ENCODE assay signal across 25 mouse cellular contexts in the genomic region with DNA sequence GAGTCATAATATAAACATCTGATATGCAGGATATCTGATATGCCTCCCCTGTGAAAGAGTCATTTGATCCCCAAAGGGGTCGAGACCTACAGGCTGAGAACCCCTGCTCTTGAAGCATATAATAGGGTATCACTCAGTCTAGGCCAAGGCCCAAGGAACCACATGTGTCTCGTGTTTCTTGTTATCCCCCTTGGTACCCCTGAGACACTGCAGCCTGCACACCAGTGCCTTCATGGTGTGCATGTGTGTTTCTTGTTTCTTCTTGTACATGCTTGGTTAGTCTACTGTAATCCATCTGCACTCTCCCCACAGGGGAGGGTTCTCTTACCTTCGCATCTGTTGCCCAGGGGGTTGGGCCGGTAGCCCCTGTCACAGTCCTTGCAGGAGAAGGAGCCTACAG.
"Had no signal": no experiment of that assay in that cellular context is flagged by ENCODE, and none has a peak within 500 bp of the region (broad histone marks: within the 10 kb centered on the region; RNA-seq: fewer than 3 reads in every experiment).

No protein-coding gene starts in this region.

- DNase-seq: gastrocnemius, postnatal 10 days; gastrocnemius, postnatal 25 days; heart, adult 18-20 months; heart, postnatal 10 days; heart, postnatal 36 days; kidney, adult 11 months; kidney, adult 2 months; kidney, adult 9 months; kidney, postnatal 14 days; kidney, postnatal 36 days; layer of hippocampus, adult 9-11 months; layer of hippocampus, postnatal 36 days; left cerebral cortex, postnatal 4 days had no signal

- H3K4me1 ChIP-seq: hindbrain, embryonic 13.5 days; hindbrain, embryonic 15.5 days; limb, embryonic 15.5 days; liver, embryonic 12.5 days had no signal

- H3K9me3 ChIP-seq: heart, embryonic 10.5 days; heart, embryonic 12.5 days; hindbrain, embryonic 13.5 days; hindbrain, embryonic 15.5 days; kidney, embryonic 15.5 days; limb, embryonic 13.5 days; limb, embryonic 15.5 days; liver, embryonic 12.5 days had no signal

- H3K9ac ChIP-seq: heart, embryonic 12.5 days; hindbrain, embryonic 13.5 days; hindbrain, embryonic 15.5 days; kidney, embryonic 15.5 days; limb, embryonic 13.5 days; limb, embryonic 15.5 days; liver, embryonic 12.5 days; liver, embryonic 14.5 days had no signal

- H3K4me2 ChIP-seq: heart, embryonic 12.5 days; hindbrain, embryonic 13.5 days; hindbrain, embryonic 15.5 days; kidney, embryonic 15.5 days; limb, embryonic 13.5 days; limb, embryonic 15.5 days; liver, embryonic 12.5 days had no signal

- H3K36me3 ChIP-seq: heart, embryonic 10.5 days; heart, embryonic 12.5 days; hindbrain, embryonic 13.5 days; hindbrain, embryonic 15.5 days; kidney, embryonic 15.5 days; limb, embryonic 13.5 days; limb, embryonic 15.5 days; liver, embryonic 12.5 days had no signal

- H3K4me3 ChIP-seq: heart, embryonic 10.5 days; heart, embryonic 12.5 days; hindbrain, embryonic 13.5 days; hindbrain, embryonic 15.5 days; kidney, embryonic 15.5 days; limb, embryonic 13.5 days; limb, embryonic 15.5 days; liver, embryonic 12.5 days had no signal

- H3K27ac ChIP-seq: heart, embryonic 10.5 days; hindbrain, embryonic 13.5 days; hindbrain, embryonic 15.5 days; hindbrain, postnatal 0 days; kidney, embryonic 15.5 days; kidney, postnatal 0 days; limb, embryonic 13.5 days; limb, embryonic 15.5 days; liver, embryonic 12.5 days; liver, embryonic 14.5 days had no signal

- ATAC-seq: hindbrain, postnatal 0 days; intestine, embryonic 16.5 days; liver, embryonic 12.5 days had no signal

- H3K27me3 ChIP-seq: hindbrain, embryonic 13.5 days; hindbrain, embryonic 15.5 days; limb, embryonic 13.5 days; limb, embryonic 15.5 days had no signal
